Mouse (Mus musculus) neural tube, embryonic 11.5 days (tissue): ENCODE measurements at regions not wholly inside any gene's neighbourhood (a gene's known extent, or its start where the extent isn't known, plus 50 kb on each side); places are given as distances from the start of the nearest gene placed in this dataset.

Experiments
- ATAC-seq: fragments of 200-750 bp; cut with Nextera tagmentation; 2 replicates; pipeline ENCODE4 v1.8.0; 2017; ENCODE audit warnings: moderate number of reproducible peaks, mild to moderate bottlenecking, moderate TSS enrichment, moderate library complexity; ENCODE audit not compliant: insufficient read depth, low FRiP score, low TSS enrichment
- DNase-seq: peaks from one replicate; pipeline ENCODE4 v3.0.0-alpha.2; 2015; ENCODE audit warnings: low spot score
- H3K27ac ChIP-seq: fragments of 300-500 bp; sonication (generic); 2 replicates; pipeline ENCODE4 v1.5.1; 2014; ENCODE audit warnings: low read depth, mild to moderate bottlenecking, low read length
- H3K27me3 ChIP-seq: fragments of 300-500 bp; sonication (generic); 2 replicates; pipeline ENCODE4 v1.6.1; 2014; ENCODE audit warnings: mild to moderate bottlenecking, low read length, mixed read lengths; ENCODE audit not compliant: control insufficient read depth, insufficient read depth
- H3K36me3 ChIP-seq: fragments of 300-500 bp; sonication (generic); 2 replicates; pipeline ENCODE4 v1.6.1; 2014; ENCODE audit warnings: mild to moderate bottlenecking, low read length, moderate library complexity, mixed read lengths; ENCODE audit not compliant: control insufficient read depth, insufficient read depth
- H3K4me1 ChIP-seq: fragments of 300-500 bp; sonication (generic); 2 replicates; pipeline ENCODE4 v1.6.1; 2014; ENCODE audit warnings: low read length, mixed read lengths; ENCODE audit not compliant: control insufficient read depth, insufficient read depth
- H3K4me2 ChIP-seq: fragments of 300-500 bp; sonication (generic); 2 replicates; pipeline ENCODE4 v1.6.1; 2014; ENCODE audit warnings: low read depth, mild to moderate bottlenecking, moderate library complexity
- H3K4me3 ChIP-seq: fragments of 300-500 bp; sonication (generic); 2 replicates; pipeline ENCODE4 v1.5.1; 2014; ENCODE audit warnings: low read depth, low read length
- H3K9ac ChIP-seq: fragments of 300-500 bp; sonication (generic); 2 replicates; pipeline ENCODE4 v1.6.1; 2014; ENCODE audit warnings: mild to moderate bottlenecking, low read length
- H3K9me3 ChIP-seq: fragments of 300-500 bp; sonication (generic); 2 replicates; pipeline ENCODE4 v1.6.1; 2016; ENCODE audit warnings: low read length; ENCODE audit not compliant: control insufficient read depth
- WGBS: fragments of 180-500 bp; shearing (Covaris S2); extraction: QIAGEN DNeasy Blood & Tissue Kit; methylation state at CpG from one replicate; pipeline ENCODE4 v1.1.7; 2014; 5-methylcytosine and 5-hydroxymethylcytosine counted together

- Histone ChIP-seq H3K9me3 (no peaks in the 10 kb centered on the region), H3K27ac (no peak overlapping the region), H3K27me3 (no peaks in the 10 kb centered on the region), H3K4me3 (no peak overlapping the region), H3K9ac (no peak overlapping the region), H3K4me2 (no peak overlapping the region), H3K4me1 (no peaks in the 10 kb centered on the region), H3K36me3 (no peaks in the 10 kb centered on the region)
- ATAC-seq (no peak), DNase-seq (no peak)
- 88% methylated on average over 6 of the region's 6 CpGs for WGBS
These were observed 190.3 kb upstream of the Mkln1 start for GRCm38 (mm10) chr6:31208224-31208623.

GRCm38 (mm10) chr6:31209411-31210139, 189.0 kb upstream of the Mkln1 start:
- ATAC-seq (no peak), DNase-seq (no peak)
- no peak overlapping the region for H3K27ac ChIP-seq
- H3K27me3 ChIP-seq, result no peaks in the 10 kb centered on the region
- H3K4me1 ChIP-seq, result no peaks in the 10 kb centered on the region
- no peak overlapping the region for H3K4me3 ChIP-seq
- H3K4me2 ChIP-seq, result no peak overlapping the region
- no peak overlapping the region for H3K9ac ChIP-seq
- no peaks in the 10 kb centered on the region for H3K36me3 ChIP-seq
- 89% methylated on average over 15 of the region's 15 CpGs for WGBS
- H3K9me3 ChIP-seq, result no peaks in the 10 kb centered on the region

- Histone ChIP-seq H3K9ac (no peak overlapping the region), H3K27me3 (no peaks in the 10 kb centered on the region), H3K9me3 (no peaks in the 10 kb centered on the region), H3K27ac (no peak overlapping the region), H3K4me2 (no peak overlapping the region), H3K4me3 (no peak overlapping the region), H3K36me3 (no peaks in the 10 kb centered on the region), H3K4me1 (no peaks in the 10 kb centered on the region)
- 80% methylated on average over 7 of the region's 7 CpGs for WGBS
- no peak for DNase-seq
- no peak for ATAC-seq
These were observed 188.3 kb upstream of the Mkln1 start for GRCm38 (mm10) chr6:31210209-31210714.

GRCm38 (mm10) chr6:31211091-31211490, 187.4 kb upstream of the Mkln1 start:
- Histone ChIP-seq H3K4me3 (no peak overlapping the region), H3K27me3 (peaks cover 8% of the 10 kb centered on the region; the same call in 1 of the 2 replicates), H3K36me3 (no peaks in the 10 kb centered on the region), H3K9me3 (no peaks in the 10 kb centered on the region), H3K9ac (no peak overlapping the region), H3K4me2 (no peak overlapping the region), H3K4me1 (no peaks in the 10 kb centered on the region), H3K27ac (no peak overlapping the region)
- DNase-seq (no peak), ATAC-seq (no peak)
- WGBS, result 90% methylated on average over 4 of the region's 4 CpGs

- Histone ChIP-seq H3K36me3 (no peaks in the 10 kb centered on the region), H3K9ac (no peak overlapping the region), H3K27me3 (peaks cover 11% of the 10 kb centered on the region), H3K4me1 (0 out of 2 replicates have a peak, but pooled peaks cover under 1% of the 10 kb centered on the region), H3K4me2 (no peak overlapping the region), H3K4me3 (no peak overlapping the region), H3K9me3 (no peaks in the 10 kb centered on the region), H3K27ac (no peak overlapping the region)
- WGBS, result 74% methylated on average over 5 of the region's 5 CpGs
- ATAC-seq (no peak), DNase-seq (no peak)
These were observed 186.9 kb upstream of the Mkln1 start for GRCm38 (mm10) chr6:31211616-31212015.

GRCm38 (mm10) chr6:31212080-31212479, 186.5 kb upstream of the Mkln1 start:
- Histone ChIP-seq H3K27me3 (peaks cover 15% of the 10 kb centered on the region), H3K4me2 (no peak overlapping the region), H3K9me3 (no peaks in the 10 kb centered on the region), H3K4me1 (peaks cover 5% of the 10 kb centered on the region; the same call in 1 of the 2 replicates), H3K36me3 (no peaks in the 10 kb centered on the region), H3K4me3 (no peak overlapping the region), H3K9ac (no peak overlapping the region), H3K27ac (no peak overlapping the region)
- ATAC-seq (no peak), DNase-seq (no peak)
- WGBS, result 91% methylated on average over 7 of the region's 7 CpGs

GRCm38 (mm10) chr6:31212694-31213093, 185.8 kb upstream of the Mkln1 start:
- no peak overlapping the region for H3K4me2 ChIP-seq
- WGBS, result 76% methylated on average over 13 of the region's 13 CpGs
- H3K27ac ChIP-seq, result no peak overlapping the region
- no peaks in the 10 kb centered on the region for H3K36me3 ChIP-seq
- DNase-seq (no peak), ATAC-seq (no peak)
- H3K4me3 ChIP-seq, result no peak overlapping the region
- H3K27me3 ChIP-seq, result peaks cover 19% of the 10 kb centered on the region
- no peaks in the 10 kb centered on the region for H3K9me3 ChIP-seq
- no peak overlapping the region for H3K9ac ChIP-seq
- H3K4me1 ChIP-seq, result peaks cover 8% of the 10 kb centered on the region; the same call in 1 of the 2 replicates

- H3K4me3 ChIP-seq, result no peak overlapping the region
- 84% methylated on average over 4 of the region's 4 CpGs for WGBS
- peaks cover 12% of the 10 kb centered on the region; the same call in 1 of the 2 replicates for H3K4me1 ChIP-seq
- no peaks in the 10 kb centered on the region for H3K36me3 ChIP-seq
- ATAC-seq, result no peak
- H3K9me3 ChIP-seq, result no peaks in the 10 kb centered on the region
- no peak overlapping the region for H3K27ac ChIP-seq
- peaks cover 23% of the 10 kb centered on the region for H3K27me3 ChIP-seq
- no peak for DNase-seq
- no peak overlapping the region for H3K9ac ChIP-seq
- no peak overlapping the region for H3K4me2 ChIP-seq
These were observed 185.4 kb upstream of the Mkln1 start for GRCm38 (mm10) chr6:31213161-31213560.

GRCm38 (mm10) chr6:31215661-31216060, 182.9 kb upstream of the Mkln1 start:
- DNase-seq (no peak), ATAC-seq (no peak)
- H3K36me3 ChIP-seq, result no peaks in the 10 kb centered on the region
- WGBS, result 66% methylated on average over 8 of the region's 8 CpGs
- H3K27ac ChIP-seq, result no peak overlapping the region
- no peak overlapping the region for H3K9ac ChIP-seq
- peaks cover 48% of the 10 kb centered on the region for H3K27me3 ChIP-seq
- H3K4me2 ChIP-seq, result peak overlapping the region; percentile 100
- H3K4me3 ChIP-seq, result peak overlapping the region; percentile 62
- H3K9me3 ChIP-seq, result no peaks in the 10 kb centered on the region
- H3K4me1 ChIP-seq, result peaks cover 16% of the 10 kb centered on the region; the same call in 1 of the 2 replicates
